Mouse (Mus musculus): ENCODE data around the gene Ate1.

- TF ChIP-seq CTCF (IDR thresholded peaks at IDR 0.05; ENCODE audit: low read depth, low read length) (no peak), POLR2A (IDR thresholded peaks at IDR 0.05; ENCODE audit: insufficient read depth, low read length) (no peak)
These were observed at the start of gene Ate1 for GRCm38 (mm10) chr7:130520049-130520425.
